Mouse (Mus musculus) c-Kit-positive CD71-negative TER-119-negative erythroid progenitor cells, embryonic 14.5 days (primary cell): ENCODE measurements at regions not wholly inside any gene's neighbourhood (a gene's known extent, or its start where the extent isn't known, plus 50 kb on each side); places are given as distances from the start of the nearest gene placed in this dataset.
"Not testable (repeated sequence)": the region's sequence is repeated elsewhere in the genome, so short reads cannot be mapped to it uniquely, and the experiment has no call there.

ENCODE experiments used
- DNase-seq: peaks from one replicate; pipeline ENCODE4 v3.0.0-alpha.2; 2013; ENCODE audit warnings: low read depth

- no peak for DNase-seq
Measured at GRCm38 (mm10) chr8:15670722-15671121, 624.8 kb upstream of the BB014433 start.

- DNase-seq = no peak
Measured at GRCm38 (mm10) chr8:15670298-15670697, 624.4 kb upstream of the BB014433 start.

- DNase-seq = no peak
Measured at GRCm38 (mm10) chr8:15669515-15669914, 623.6 kb upstream of the BB014433 start.

- DNase-seq = no peak
Measured at GRCm38 (mm10) chr8:15660602-15661001, 614.7 kb upstream of the BB014433 start.

- DNase-seq = no peak
Measured at GRCm38 (mm10) chr8:15634769-15635366, 589.0 kb upstream of the BB014433 start.

- DNase-seq = no peak
Measured at GRCm38 (mm10) chr8:15628584-15628983, 582.7 kb upstream of the BB014433 start.

GRCm38 (mm10) chr8:15623602-15624392, 577.9 kb upstream of the BB014433 start:
- not testable (repeated sequence) for DNase-seq

- DNase-seq = no peak
Measured at GRCm38 (mm10) chr8:15610217-15610616, 564.3 kb upstream of the BB014433 start.

GRCm38 (mm10) chr8:15607598-15608215, 561.8 kb upstream of the BB014433 start:
- no peak for DNase-seq

GRCm38 (mm10) chr8:15601531-15601930, 555.7 kb upstream of the BB014433 start:
- no peak for DNase-seq

GRCm38 (mm10) chr8:15593106-15593505, 547.2 kb upstream of the BB014433 start:
- DNase-seq = no peak

- no peak for DNase-seq
Measured at GRCm38 (mm10) chr8:15583782-15584181, 537.9 kb upstream of the BB014433 start.

- no peak for DNase-seq
Measured at GRCm38 (mm10) chr8:15570091-15570490, 524.2 kb upstream of the BB014433 start.

GRCm38 (mm10) chr8:15567742-15568141, 521.9 kb upstream of the BB014433 start:
- no peak for DNase-seq

GRCm38 (mm10) chr8:15562310-15563296, 516.7 kb upstream of the BB014433 start:
- DNase-seq = no peak

- no peak for DNase-seq
Measured at GRCm38 (mm10) chr8:15532027-15532426, 486.1 kb upstream of the BB014433 start.

GRCm38 (mm10) chr8:15525461-15525860, 479.6 kb upstream of the BB014433 start:
- DNase-seq = no peak

GRCm38 (mm10) chr8:15519896-15520295, 474.0 kb upstream of the BB014433 start:
- DNase-seq = not testable (repeated sequence)

GRCm38 (mm10) chr8:15500973-15501372, 455.1 kb upstream of the BB014433 start:
- no peak for DNase-seq

GRCm38 (mm10) chr8:15497566-15497965, 451.7 kb upstream of the BB014433 start:
- DNase-seq = no peak

GRCm38 (mm10) chr8:15496248-15496647, 450.4 kb upstream of the BB014433 start:
- DNase-seq = no peak

GRCm38 (mm10) chr8:15490774-15491173, 444.9 kb upstream of the BB014433 start:
- no peak for DNase-seq
